Mouse (Mus musculus): ENCODE measurements around the gene Cry2.
"Not testable (repeated sequence)": the region's sequence is repeated elsewhere in the genome, so short reads cannot be mapped to it uniquely, and the experiment has no call there.

The Cry2 gene

GRCm38 (mm10) chr2:92422388-92423135 is 11.3 kb downstream of the Cry2 start:
- no peak for DNase-seq (ENCODE audit: low spot score in 2 of 2)

DNA sequence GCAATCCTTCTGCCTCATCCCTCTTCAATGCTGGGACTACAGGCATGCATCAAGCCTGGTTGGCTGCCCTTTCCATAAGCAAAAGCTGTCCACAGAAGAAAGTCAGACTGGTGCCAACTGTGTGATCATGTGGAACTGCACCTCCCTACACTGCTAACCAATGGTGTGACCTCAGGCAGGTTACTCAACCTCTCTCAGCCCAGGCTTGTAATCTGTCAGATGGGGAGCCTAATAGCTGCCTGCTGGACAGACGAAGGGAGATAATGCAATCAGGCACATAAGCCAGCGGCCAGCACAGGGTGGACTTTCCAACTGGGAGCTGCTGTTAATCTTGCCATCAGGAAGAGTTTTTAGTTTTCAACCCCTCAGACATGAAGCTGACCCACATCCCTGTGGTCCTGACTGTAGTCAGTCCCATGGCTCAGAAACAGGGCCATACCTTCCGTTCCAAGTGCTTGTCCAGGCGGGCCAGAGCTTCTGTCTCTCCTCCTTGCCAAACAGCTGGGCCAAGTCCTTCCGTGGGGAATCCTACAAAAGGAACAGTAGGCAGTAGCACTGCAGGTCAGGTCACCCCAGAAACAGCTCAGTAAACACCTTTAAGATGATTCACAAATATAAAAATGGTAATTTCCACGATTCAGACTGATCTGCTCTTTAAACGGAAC is 12.0 kb downstream of the Cry2 start:
- DNase-seq (ENCODE audit: low spot score in 2 of 2): no peak

DNA sequence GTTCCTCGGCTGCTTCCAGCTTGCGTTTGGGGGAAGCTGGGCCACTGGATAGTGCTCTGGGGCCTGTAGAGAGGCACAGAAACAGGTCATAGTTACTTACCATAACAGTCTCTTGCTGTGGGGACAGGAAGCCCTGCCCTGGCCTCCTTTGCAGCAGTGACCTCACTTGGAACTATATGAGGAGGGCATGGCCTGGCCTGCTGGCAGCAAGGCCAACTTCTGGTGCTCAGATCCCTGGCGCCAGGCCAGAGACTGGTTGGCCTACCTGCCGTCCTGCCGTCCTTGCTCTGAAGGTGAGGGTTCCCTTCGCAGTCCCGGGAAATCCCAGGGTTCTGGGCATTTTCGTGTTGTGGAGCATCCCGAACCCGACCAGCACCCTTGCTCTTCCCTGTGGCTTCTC is 22.1 kb downstream of the Cry2 start:
- DNase-seq (ENCODE audit: low spot score in 2 of 2): no peak

DNA sequence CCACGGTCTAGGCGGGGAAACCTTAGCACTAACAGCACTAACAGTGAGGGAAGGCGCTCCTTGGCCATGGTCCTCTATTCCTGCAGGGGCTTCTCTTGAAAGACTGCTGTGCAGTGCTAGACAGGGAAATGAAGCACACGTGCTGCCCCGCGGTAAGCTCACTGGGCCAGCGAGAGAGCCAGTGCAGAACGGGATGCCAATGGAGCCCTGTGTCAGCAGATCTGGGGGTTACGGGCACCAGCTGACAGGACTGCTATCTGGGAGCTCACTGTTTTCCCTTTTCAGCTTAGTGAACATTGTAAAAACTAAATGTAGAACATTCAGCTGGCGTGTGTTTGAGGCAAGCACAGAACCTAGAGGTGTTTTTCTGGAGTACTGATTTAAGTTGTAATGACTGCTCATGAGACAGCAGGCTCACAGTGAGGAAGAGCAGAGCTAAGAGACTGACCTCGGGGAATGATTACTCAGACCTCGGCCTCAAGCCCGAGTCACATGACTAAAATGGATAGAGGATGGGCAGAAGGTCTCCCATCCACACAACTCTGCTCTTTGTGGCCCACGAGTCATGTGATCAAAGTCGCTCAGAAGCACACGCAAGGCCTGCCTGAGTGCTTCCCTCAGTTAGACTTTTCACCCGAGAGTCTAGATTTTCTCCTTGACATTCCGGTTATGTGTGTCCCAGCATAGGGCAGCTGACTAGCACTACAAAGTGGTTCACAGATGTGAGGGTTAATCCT is 25.4 kb downstream of the Cry2 start:
- no peak for DNase-seq (ENCODE audit: low spot score in 2 of 2)

DNA sequence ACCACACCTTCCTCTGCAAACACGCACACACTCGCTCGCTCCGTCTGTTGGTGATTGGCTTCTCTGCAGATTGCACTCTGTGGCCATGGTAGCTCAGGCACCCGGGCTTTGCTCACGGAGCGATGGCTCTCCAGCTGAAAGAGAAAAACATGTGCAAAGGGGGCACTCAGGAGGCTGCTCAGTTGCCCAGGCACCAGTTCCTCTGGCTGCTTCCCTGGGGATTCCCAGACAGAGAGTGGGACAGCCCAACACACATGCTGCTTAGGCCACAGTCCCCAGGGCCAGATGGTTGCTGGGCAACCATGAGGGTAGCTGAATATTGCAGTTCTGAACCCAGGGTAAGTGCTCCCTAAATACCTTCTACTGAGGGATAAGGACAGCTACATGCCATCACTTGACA is 28.2 kb downstream of the Cry2 start:
- no peak for DNase-seq (ENCODE audit: low spot score in 2 of 2)

DNA sequence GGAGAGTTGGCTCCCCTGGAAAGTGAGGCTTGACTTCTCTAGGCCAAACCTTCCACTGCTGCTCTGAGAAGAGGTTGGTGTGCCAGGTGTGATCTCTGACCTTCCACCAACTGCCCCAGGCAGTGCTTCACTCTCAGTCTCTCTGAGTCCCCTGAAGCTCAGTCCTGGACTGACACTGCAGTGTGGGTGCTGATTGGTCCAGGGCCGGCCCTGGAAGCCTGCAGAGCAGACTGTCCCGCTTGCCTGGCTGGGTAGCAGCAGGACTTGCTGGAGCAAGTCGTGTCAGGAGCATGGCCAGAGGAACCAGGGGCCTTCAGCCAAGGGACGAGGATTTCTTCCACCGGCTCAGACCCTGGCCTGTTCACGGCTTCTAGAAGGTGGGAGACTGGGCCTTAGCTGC is 29.1 kb downstream of the Cry2 start:
- no peak for DNase-seq (ENCODE audit: low spot score in 2 of 2)

GRCm38 (mm10) chr2:92403776-92404319 is 30.0 kb downstream of the Cry2 start:
- no peak for DNase-seq (ENCODE audit: low spot score in 2 of 2)

DNA sequence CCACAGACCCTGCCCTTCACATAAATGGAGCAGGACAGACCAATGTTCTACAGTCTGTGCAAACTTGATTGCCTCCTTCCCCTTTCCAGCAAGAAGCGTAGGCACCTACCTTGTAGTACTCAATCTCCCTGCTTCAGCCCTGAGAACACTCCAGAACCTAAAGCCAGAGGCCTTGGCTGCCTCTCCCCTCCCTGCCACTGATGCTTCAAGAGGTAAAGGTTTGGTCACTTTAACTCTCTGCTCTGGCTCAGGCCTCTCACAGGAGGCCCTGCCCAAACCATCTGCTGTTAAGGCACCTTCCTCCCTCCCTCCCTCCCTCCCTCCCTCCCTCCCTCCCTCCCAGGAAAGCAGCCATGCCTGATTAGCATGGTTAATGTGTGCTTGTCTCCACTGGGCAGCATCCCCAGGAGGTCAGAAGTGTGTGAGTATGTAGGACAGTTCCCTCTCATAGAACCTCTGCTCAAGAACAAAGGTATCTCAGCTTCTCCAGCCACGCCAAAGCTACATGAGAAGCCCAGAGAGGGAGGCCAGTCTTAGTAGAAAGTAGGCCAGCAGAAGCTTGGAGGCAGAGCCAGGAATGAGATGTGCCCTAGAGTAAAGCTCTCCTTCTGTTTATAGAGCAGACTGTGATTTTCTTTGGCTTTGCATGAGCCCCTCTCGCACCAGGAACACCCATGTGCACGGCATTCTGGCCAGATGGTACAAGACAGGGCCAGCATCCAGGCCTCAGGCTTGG is 31.1 kb downstream of the Cry2 start:
- DNase-seq (ENCODE audit: low spot score in 2 of 2): no peak

DNA sequence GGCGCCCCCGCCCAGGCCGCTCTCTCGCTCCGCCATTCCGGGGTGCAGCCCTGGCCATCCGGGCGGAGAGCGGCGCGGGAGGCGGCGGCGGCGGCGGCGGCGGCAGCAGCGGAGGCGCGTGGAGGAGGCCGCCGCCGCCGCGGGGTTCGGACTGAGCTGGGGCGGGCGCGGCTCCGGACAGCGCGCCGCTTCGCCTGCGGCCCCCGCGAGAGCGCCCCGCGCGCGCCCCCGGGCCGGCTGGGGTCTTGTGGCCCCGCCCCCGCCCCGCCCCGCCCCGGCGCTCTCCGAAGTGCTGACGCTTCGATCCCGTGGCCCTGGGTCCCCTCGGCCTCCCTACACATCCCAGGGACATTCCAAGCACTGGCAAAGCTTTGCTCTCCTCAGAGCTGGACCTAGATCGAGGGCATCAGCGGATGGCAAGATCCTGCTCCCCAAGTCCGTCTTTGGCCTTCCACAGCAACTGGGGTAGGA is 32.7 kb downstream of the Cry2 start, which contains the start of gene Mapk8ip1:
Gene Mapk8ip1 (minus strand): TSS at position 173 of the 471 bp plus-strand sequence.
- DNase-seq (ENCODE audit: low spot score in 2 of 2): no peak

- no peak for DNase-seq (ENCODE audit: low spot score in 2 of 2)
These were observed 33.2 kb downstream of the Cry2 start for GRCm38 (mm10) chr2:92400682-92401081.

DNA sequence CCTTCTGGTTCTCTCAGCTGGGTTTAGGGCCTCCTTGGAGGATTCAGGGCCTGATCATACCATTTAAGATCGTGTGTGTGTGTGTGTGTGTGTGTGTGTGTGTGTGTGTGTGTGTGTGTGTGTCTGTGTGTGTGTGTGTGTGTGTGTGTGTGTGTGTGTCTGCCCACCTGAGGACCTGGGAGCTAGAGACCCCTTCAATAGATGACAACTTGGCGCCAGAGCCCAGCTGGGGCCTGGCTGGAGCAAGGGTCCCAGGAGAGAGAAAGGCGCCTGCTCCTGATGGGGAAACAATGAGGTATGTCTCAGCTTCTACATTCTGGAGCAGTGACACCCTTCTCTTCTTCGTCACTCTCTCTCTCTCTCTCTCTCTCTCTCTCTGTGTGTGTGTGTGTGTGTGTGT is 34.0 kb downstream of the Cry2 start:
- DNase-seq (ENCODE audit: low spot score in 2 of 2): not testable (repeated sequence)

DNA sequence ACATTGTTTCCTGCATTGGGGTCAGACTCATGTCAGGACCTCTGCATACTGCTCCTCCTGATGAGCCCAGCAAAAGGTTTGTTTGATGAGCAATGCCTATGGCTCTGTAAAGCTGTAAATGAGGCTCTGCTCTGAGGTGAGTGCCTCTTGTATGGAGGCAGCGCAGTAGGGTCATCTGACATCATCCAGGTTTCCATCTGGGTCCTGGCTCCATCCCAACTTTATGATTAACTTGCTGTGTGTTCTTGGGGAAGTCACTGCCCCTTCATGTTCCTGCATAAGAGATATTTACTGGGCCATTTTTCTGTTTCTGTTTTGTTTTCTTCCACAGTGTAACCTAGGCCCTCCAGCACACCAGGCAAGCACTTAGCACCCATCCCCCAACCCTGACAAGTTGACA is 36.4 kb downstream of the Cry2 start:
- no peak for DNase-seq (ENCODE audit: low spot score in 2 of 2)

DNA sequence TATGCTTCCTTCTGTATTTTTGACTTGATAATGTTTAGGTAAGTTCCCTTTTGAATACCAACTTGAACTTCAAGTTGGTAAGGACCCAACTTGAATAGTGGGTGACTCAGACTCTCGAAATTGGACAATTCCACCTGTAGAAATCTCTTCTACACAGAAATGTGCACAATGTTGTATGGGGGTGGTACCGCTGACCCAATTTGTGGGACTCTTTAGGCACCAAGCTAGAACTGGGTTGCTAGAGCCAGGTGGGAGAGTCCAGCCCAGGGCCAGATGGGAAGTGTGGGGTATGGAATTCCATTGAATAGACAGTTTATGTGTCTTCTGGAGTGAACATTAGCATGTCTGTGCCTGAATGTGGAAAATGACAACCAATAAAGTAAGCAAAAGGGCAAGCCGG is 38.3 kb downstream of the Cry2 start:
- no peak for DNase-seq (ENCODE audit: low spot score in 2 of 2)

GRCm38 (mm10) chr2:92392318-92393264 is 41.3 kb downstream of the Cry2 start:
- DNase-seq (ENCODE audit: low spot score in 2 of 2): no peak

- DNase-seq (ENCODE audit: low spot score in 2 of 2): no peak
These were observed 42.0 kb downstream of the Cry2 start for GRCm38 (mm10) chr2:92391703-92392317.

DNA sequence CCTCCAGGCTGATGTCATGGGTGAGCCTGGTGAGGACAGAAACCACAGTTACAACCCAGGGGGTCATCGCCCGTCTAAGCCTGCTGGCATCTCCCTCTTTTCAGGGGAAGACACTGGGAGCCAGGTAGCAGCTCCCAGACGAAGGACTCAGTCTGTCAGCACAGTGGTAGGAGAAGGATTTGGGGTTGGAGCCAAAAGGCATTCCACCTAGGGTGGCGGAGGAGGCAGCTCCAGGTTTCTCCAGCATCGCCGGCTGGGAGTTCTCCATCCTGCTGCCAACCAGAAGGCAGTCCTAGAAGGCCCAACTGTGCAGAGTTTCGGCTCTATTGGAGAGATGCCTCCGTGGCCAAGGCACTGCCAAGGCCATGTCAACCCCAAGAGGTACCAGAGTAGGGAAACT is 42.7 kb downstream of the Cry2 start:
- no peak for DNase-seq (ENCODE audit: low spot score in 2 of 2)

DNA sequence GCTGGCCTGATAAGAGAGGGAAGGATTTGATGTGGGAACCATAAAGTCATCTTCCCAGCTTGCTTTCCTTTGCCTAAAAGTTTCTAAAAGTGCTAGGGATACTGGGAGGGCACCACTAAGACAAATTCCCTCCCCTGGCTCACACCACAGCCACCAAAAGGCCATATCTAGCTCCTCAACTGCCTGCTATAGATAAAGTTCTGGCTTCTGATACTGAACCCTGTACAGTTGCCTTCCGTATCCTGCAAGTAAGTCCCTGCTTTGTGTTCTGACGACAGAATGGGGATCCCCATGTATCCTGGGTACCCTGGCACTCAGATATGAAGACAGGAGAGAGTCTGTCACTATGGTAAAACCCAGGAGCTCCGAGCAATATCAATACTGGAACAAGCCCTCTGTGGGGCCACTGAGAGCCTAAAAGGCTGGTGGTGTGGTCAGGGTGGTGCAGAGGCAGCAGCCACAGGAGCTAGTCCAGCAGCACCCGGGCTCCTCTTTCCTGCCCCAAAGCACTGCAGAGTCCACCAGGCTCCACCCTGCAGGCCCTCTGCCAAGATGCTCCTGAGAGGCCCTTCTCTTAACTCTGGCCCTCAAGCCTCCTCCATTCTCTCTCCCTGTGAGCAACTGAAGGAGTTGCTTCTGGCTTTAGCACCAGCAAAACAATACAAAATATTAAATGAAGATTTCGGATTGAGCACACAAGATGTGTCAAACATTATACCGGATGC is 43.5 kb downstream of the Cry2 start:
- DNase-seq (ENCODE audit: low spot score in 2 of 2): no peak

- DNase-seq (ENCODE audit: low spot score in 2 of 2): no peak
These were observed 44.2 kb downstream of the Cry2 start for GRCm38 (mm10) chr2:92389645-92390044.

DNA sequence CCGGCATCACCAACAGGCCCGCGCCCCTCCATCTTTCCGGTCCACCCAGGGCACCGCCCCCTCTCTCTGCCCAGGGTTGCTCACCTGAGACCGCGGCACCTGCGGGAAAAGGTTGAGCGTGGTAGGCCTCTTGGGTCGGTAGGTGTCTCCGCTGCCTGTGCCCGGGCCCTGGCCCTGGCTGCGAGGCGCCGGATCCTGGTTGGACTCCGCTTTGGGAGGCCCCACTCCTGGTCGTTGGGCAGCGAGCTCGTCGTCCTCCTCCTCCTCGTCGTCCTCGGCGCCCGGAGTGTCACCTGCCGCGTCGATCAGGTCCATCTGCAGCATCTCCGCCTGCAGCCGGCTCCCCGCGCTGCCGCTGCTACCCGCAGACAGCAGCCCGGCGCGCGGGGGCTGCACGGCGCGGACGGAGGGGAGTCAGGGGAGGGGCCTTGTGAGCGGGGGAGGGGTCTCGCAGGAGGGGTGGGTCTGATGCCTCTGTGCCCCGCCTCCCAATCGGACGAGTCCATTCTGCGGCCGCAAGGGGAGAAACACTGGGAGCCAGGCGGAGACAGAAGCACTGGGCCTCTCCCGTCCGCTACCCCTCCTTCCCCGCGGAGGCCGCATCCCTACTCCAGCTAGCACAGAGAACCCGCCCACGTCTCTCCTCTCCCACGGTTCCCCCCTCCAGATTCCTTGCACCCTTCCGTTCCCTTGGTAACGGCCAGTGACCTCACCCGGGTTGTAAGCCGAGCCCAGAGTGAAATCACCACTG is 44.8 kb downstream of the Cry2 start:
- peak; percentile 28 to 31 for DNase-seq (ENCODE audit: low spot score in 2 of 2)

Measured in thymus, postnatal 10 days (tissue).